Mouse (Mus musculus) adrenal gland, postnatal 14 days (tissue): ENCODE measurements at regions not wholly inside any gene's neighbourhood (a gene's known extent, or its start where the extent isn't known, plus 50 kb on each side); places are given as distances from the start of the nearest gene placed in this dataset.
"Not testable (repeated sequence)": the region's sequence is repeated elsewhere in the genome, so short reads cannot be mapped to it uniquely, and the experiment has no call there.

Experiments
- DNase-seq: peaks from one replicate; pipeline ENCODE4 v3.0.0; 2021; ENCODE audit warnings: mixed read lengths

DNA sequence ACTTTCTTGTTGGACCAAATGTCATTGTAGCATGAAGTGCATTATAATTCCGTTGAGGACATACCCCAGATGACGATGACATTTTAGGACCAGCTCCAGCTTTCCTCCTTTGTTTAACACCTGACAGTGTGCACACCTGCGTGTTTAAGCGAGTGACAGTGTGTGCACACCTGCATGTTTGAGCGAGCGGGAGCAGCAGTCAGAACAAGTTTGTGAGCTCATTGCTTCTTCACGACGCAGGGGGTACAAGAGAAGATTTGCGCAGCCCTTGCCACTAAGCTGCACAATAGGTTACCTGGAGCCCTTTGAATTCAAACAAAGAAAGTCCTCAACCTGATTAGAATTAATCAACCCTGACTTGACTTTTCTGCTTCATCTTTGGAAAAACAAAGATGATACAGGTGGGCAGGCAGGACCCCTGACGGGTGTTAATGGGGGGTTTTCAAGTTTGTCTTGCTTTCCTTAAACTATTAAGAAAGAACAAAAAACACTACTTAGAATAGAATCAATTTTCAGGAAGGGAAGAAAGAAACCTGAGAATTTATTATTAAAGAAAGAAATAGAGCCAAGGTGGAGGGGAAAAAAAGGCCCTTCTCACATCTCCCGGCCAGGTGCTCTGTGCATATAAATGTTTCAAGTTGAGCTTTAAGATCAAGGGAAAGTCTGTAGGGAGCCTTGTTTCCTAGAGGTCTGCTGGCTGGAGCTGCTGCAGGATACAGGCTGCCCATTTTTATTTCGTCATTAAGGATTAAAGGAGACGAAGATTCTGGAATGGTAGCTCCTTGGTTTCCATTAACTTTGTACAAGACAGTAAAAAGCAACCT is 144.8 kb upstream of the Ttc29 start:
- no peak for DNase-seq

DNA sequence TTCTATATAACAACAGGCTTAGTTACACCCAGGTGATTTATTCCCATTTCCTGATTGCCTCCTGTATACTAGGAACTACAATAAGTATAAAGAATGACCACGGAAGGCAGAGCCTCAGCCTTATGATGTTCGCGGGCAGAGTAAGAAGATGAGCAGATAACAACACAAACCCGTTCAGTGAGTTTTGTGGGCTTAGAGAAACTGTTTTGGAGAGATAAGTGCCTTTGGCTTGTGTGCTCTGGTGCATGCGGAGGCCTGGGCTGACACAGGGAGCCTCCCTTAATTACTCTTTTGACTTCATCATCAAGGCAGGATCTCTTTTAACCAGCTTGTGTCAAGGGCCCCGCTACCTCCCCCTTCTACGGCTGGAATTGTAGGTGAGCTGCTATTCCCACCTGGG is 139.3 kb upstream of the Ttc29 start:
- DNase-seq = no peak

DNA sequence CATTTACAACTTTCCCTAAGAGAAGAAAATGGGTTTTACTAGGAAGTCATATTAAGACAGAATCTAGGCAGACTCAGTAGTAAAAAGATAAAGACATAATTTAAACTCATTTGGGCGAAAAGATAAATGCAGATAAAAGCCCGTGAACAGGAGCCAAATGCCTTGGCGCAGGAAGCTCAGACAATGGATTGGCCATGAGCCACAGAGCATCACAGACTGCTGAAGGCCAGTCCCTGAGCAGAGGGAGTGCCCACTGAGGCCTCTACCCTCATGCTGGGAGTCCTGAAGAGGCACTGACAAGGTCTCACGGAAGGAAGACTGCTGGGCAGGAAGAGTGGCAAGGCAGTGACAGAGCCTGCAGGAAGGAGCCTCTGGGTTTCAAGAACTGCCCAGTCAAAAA is 136.0 kb upstream of the Ttc29 start:
- DNase-seq = peak; percentile 74

- not testable (repeated sequence) for DNase-seq
These were observed 131.7 kb upstream of the Ttc29 start for GRCm38 (mm10) chr8:78081395-78081794.

- peak; percentile 19 for DNase-seq
These were observed 130.1 kb upstream of the Ttc29 start for GRCm38 (mm10) chr8:78083012-78083411.

DNA sequence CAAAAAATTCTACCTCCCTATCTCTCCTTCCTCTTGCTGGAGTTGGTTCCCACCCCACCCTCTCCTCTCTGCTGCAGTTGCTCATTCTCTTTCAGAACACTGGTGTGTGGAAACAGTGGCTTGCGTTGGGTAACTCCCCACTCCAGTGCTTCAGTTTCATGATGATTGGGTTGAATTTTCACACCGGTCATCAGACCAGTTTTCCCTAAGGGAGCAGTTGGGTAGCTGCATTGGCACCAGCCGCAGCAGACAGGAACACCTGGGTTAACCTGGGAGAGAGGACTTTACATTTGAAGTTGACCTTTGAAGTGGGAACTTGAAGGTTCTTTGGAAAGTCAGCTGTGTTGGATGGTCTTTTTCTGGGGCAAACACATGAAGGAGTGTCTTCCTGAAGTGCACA is 126.7 kb upstream of the Ttc29 start:
- DNase-seq = peak; percentile 15

GRCm38 (mm10) chr8:78090382-78091122 is 122.5 kb upstream of the Ttc29 start:
- DNase-seq = no peak

GRCm38 (mm10) chr8:78096383-78096782 is 116.7 kb upstream of the Ttc29 start:
- no peak for DNase-seq

DNA sequence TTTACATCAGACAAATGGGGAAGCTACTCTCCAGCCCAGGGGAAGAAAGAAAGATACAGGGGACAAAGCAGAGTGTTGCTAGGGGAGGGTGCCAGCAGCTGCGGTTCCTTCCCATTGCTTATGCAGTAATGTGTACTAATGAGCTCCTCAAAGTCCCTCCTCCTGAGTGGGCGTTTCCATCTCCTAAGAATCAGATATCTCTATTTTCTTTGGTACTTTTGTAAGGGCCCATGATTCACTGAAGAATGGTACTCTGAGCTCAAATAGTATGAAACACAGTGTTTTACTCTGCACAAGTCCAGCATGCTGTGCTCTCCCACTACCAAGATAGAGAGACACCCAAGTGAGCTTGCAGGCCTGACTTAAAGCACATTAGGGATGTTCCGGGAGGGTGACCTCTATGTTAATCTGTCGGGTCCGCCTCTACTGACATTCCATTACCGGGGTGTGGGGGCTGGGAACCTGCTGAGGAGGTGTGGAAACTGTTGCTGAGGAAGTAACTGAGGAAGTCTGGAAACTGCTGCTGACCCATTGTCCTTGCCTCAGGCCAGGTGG is 114.8 kb upstream of the Ttc29 start:
- no peak for DNase-seq

- no peak for DNase-seq
These were observed 114.0 kb upstream of the Ttc29 start for GRCm38 (mm10) chr8:78099091-78099490.

DNA sequence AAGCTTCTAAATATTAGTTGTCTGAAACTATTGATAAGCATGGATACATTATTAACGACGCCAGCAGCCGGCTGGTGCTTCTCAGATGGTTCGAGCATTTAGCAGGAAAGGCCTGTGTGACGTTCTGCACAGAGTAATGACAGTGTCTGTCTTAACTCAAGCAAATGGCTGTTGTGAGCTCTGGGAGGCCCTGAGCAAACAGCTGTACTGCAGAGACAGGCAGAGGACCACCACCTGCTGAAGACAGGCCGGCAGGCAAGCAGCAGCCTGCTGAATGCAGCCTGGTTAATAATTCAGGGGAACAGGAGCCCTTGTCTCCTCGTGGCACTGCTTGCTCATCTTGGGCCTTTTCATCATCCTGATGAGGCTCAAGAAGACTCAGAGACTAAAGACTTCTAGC is 105.8 kb upstream of the Ttc29 start:
- no peak for DNase-seq

GRCm38 (mm10) chr8:78110003-78110649 is 103.0 kb upstream of the Ttc29 start:
- DNase-seq = no peak

GRCm38 (mm10) chr8:78113105-78113504 is 100.0 kb upstream of the Ttc29 start:
- DNase-seq = no peak

DNA sequence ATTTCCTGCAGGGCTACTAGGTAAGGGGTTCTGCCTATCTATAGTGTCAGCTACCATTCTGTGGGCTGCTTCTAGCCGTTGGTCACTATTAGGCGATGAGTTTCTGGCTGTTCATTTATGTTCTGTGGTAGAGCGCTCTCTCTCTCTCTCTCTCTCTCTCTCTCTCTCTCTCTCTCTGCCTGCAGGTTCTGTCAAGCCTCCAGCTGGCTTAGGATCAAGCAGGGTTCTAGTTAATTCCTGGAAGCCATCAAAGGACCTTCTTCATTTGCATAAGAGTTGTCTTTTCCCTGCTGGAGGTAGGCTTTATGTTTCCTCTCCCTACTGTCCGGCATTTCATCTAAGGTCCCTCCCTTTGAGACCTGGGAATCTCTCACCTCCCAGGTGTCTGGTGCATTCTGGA is 98.6 kb upstream of the Ttc29 start:
- DNase-seq = no peak

- DNase-seq = no peak
These were observed 95.9 kb upstream of the Ttc29 start for GRCm38 (mm10) chr8:78117191-78117590.

- no peak for DNase-seq
These were observed 94.6 kb upstream of the Ttc29 start for GRCm38 (mm10) chr8:78118493-78118892.

GRCm38 (mm10) chr8:78119682-78120081 is 93.4 kb upstream of the Ttc29 start:
- no peak for DNase-seq

GRCm38 (mm10) chr8:78124248-78124647 is 88.8 kb upstream of the Ttc29 start:
- DNase-seq = peak; percentile 57

DNA sequence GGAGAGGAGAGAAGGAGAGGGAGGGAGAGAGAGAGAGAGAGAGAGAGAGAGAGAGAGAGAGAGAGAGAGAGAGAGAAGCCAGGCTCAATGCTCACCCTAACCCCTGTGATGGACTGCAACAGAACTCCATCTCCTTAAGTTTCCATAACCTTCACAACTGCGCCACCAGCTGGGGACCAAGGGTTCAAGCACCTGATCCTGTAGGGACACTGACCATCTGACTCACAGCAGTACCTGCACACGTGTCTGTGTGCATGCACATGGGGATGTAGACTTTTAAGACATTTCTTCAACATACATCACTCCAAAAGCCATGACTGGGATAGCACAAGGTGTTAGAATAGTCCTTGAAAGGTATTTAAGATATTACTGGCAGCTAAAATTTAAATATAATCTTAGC is 85.2 kb upstream of the Ttc29 start:
- peak; percentile 70 for DNase-seq

- DNase-seq = no peak
These were observed 84.0 kb upstream of the Ttc29 start for GRCm38 (mm10) chr8:78129061-78129460.

GRCm38 (mm10) chr8:78139514-78139913 is 73.6 kb upstream of the Ttc29 start:
- DNase-seq = not testable (repeated sequence)

- DNase-seq = no peak
These were observed 65.9 kb upstream of the Ttc29 start for GRCm38 (mm10) chr8:78147170-78147569.

GRCm38 (mm10) chr8:78148006-78148405 is 65.1 kb upstream of the Ttc29 start:
- DNase-seq = no peak
